Mouse (Mus musculus): ENCODE data around the gene Aup1.

- TF ChIP-seq POLR2A (IDR thresholded peaks at IDR 0.05; ENCODE audit: insufficient read depth, low read depth, low read length) (no peak), CTCF (IDR thresholded peaks at IDR 0.05; ENCODE audit: insufficient read depth, low read depth, low read length) (no peak)
Measured at GRCm38 (mm10) chr6:83023008-83023407, 31.3 kb upstream of the Aup1 start.

Data from olfactory bulb, adult 2 months (tissue).